Mouse (Mus musculus) MEL (cell line): Measurements from ENCODE around the gene Maml3. TPM values are rescaled to one million over a fixed set of nuclear protein-coding genes. Genes with fewer than 3 reads are reported as not detected.

Experiments used
- DNase-seq: peaks from one replicate; pipeline ENCODE4 v3.0.0; 2011; ENCODE audit warnings: low read depth, low spot score
- H3K27ac ChIP-seq: 2 replicates; pipeline ENCODE4 v1.5.1; 2012; ENCODE audit warnings: low read depth, mild to moderate bottlenecking, control low read depth, low read length, moderate library complexity; ENCODE audit not compliant: control insufficient read depth
- H3K27me3 ChIP-seq, 2 experiments: fragments of 150-350 bp in 1 of 2; sonication (generic) in 1 of 2; 2 replicates each; pipeline ENCODE4 v1.6.1; 2012; ENCODE audit warnings: low read length in 2 of 2, mild to moderate bottlenecking in 2 of 2, improper control_type of control experiment in 1 of 2, moderate library complexity in 1 of 2; ENCODE audit not compliant: insufficient read depth in 2 of 2, control insufficient read depth in 1 of 2
- H3K36me3 ChIP-seq, 2 experiments: 2 replicates each; pipeline ENCODE4 v1.6.1; 2012 to 2014; ENCODE audit warnings: low read length in 2 of 2, improper control_type of control experiment in 1 of 2, inconsistent platforms in 1 of 2, mild to moderate bottlenecking in 1 of 2; ENCODE audit not compliant: insufficient read depth in 2 of 2, control insufficient read depth in 1 of 2
- H3K4me1 ChIP-seq, 2 experiments: fragments of 150-350 bp in 1 of 2; sonication (generic) in 1 of 2; 2 replicates each; pipeline ENCODE4 v1.6.1; 2012; ENCODE audit warnings: low read length in 2 of 2, improper control_type of control experiment in 1 of 2, mild to moderate bottlenecking in 1 of 2; ENCODE audit not compliant: insufficient read depth in 2 of 2, control insufficient read depth in 1 of 2
- H3K4me3 ChIP-seq, 2 experiments: fragments of 150-350 bp in 1 of 2; sonication (generic) in 1 of 2; 2 replicates each; pipeline ENCODE4 v1.5.1; 2012; ENCODE audit warnings: low read depth in 2 of 2, low read length in 2 of 2, mild to moderate bottlenecking in 2 of 2, moderate library complexity in 2 of 2, control low read depth in 1 of 2, improper control_type of control experiment in 1 of 2; ENCODE audit not compliant: control insufficient read depth in 1 of 2, insufficient read depth in 1 of 2
- H3K79me2 ChIP-seq: 2 replicates; pipeline ENCODE4 v1.6.1; 2012; ENCODE audit warnings: mild to moderate bottlenecking, low read length, moderate library complexity; ENCODE audit not compliant: control insufficient read depth, poor library complexity, insufficient read depth
- H3K9ac ChIP-seq: 2 replicates; pipeline ENCODE4 v1.6.1; 2012; ENCODE audit warnings: low read depth, mild to moderate bottlenecking, control low read depth, low read length, moderate library complexity; ENCODE audit not compliant: control insufficient read depth, poor library complexity, severe bottlenecking
- H3K9me3 ChIP-seq: fragments of 150-350 bp; sonication (generic); replicated peaks from 2 replicates; pipeline ENCODE4 v1.6.1; 2012; ENCODE audit warnings: mild to moderate bottlenecking, low read length, improper control_type of control experiment, moderate library complexity; ENCODE audit not compliant: insufficient read depth
- BHLHE40 ChIP-seq: IDR thresholded peaks from 2 replicates; pipeline ENCODE4 v1.6.1; 2012; ENCODE audit warnings: low read depth, mild to moderate bottlenecking, inconsistent platforms, low read length, improper control_type of control experiment, borderline replicate concordance
- CHD1 ChIP-seq: IDR thresholded peaks from 2 replicates; pipeline ENCODE4 v1.6.1; 2012; ENCODE audit warnings: low read depth, mild to moderate bottlenecking, inconsistent platforms, low read length, improper control_type of control experiment
- CHD2 ChIP-seq: IDR thresholded peaks from 2 replicates; pipeline ENCODE4 v1.6.1; 2011; ENCODE audit warnings: low read length, improper control_type of control experiment
- CTCF ChIP-seq, 3 experiments: IDR thresholded peaks in 2 of 3; conservative IDR thresholded peaks in 1 of 3; 2 replicates each; pipeline ENCODE4 v1.5.1; 2011 to 2012; ENCODE audit warnings: low read length in 3 of 3, low read depth in 2 of 3, mild to moderate bottlenecking in 2 of 3, improper control_type of control experiment in 1 of 3, inconsistent platforms in 1 of 3, mixed read lengths in 1 of 3, moderate library complexity in 1 of 3; ENCODE audit not compliant: control insufficient read depth in 1 of 3, insufficient read depth in 1 of 3, poor library complexity in 1 of 3, severe bottlenecking in 1 of 3
- ETS1 ChIP-seq: IDR thresholded peaks from 2 replicates; pipeline ENCODE4 v1.6.1; 2012; ENCODE audit warnings: low read depth, mild to moderate bottlenecking, inconsistent platforms, low read length, improper control_type of control experiment, moderate library complexity
- GATA1 ChIP-seq: IDR thresholded peaks from 2 replicates; pipeline ENCODE4 v1.6.1; 2011; ENCODE audit warnings: low read depth, low read length, improper control_type of control experiment
- MAX ChIP-seq: IDR thresholded peaks from 2 replicates; pipeline ENCODE4 v1.6.1; 2011; ENCODE audit warnings: low read length, improper control_type of control experiment
- MAZ ChIP-seq: IDR thresholded peaks from 2 replicates; pipeline ENCODE4 v1.6.1; 2012; ENCODE audit warnings: low read depth, mild to moderate bottlenecking, inconsistent platforms, low read length, improper control_type of control experiment
- MXI1 ChIP-seq: IDR thresholded peaks from 2 replicates; pipeline ENCODE4 v1.6.1; 2011; ENCODE audit warnings: mild to moderate bottlenecking, low read depth, low read length, improper control_type of control experiment
- MYB ChIP-seq: IDR thresholded peaks from 2 replicates; pipeline ENCODE4 v1.6.1; 2011; ENCODE audit warnings: mild to moderate bottlenecking, low read depth, low read length, improper control_type of control experiment
- POLR2A ChIP-seq, 2 experiments: IDR thresholded peaks; 2 replicates each; pipeline ENCODE4 v1.6.1; 2011 to 2012; ENCODE audit warnings: low read length in 2 of 2, mild to moderate bottlenecking in 2 of 2, control low read depth in 1 of 2, improper control_type of control experiment in 1 of 2, low read depth in 1 of 2, moderate library complexity in 1 of 2; ENCODE audit not compliant: control insufficient read depth in 1 of 2, insufficient read depth in 1 of 2, poor library complexity in 1 of 2
- POLR2AphosphoS2 ChIP-seq: IDR thresholded peaks from 2 replicates; pipeline ENCODE4 v1.6.1; 2011; ENCODE audit warnings: low read length, improper control_type of control experiment
- RAD21 ChIP-seq: IDR thresholded peaks from 2 replicates; pipeline ENCODE4 v1.6.1; 2011; ENCODE audit warnings: mild to moderate bottlenecking, low read depth, low read length, improper control_type of control experiment
- SIN3A ChIP-seq: IDR thresholded peaks from 2 replicates; pipeline ENCODE4 v1.6.1; 2012; ENCODE audit warnings: low read length, improper control_type of control experiment, inconsistent platforms
- SMC3 ChIP-seq: IDR thresholded peaks from 2 replicates; pipeline ENCODE4 v1.6.1; 2011; ENCODE audit warnings: low read depth, low read length, improper control_type of control experiment
- TAL1 ChIP-seq: IDR thresholded peaks from 2 replicates; pipeline ENCODE4 v1.6.1; 2012; ENCODE audit warnings: mild to moderate bottlenecking, inconsistent platforms, low read length, moderate library complexity, mixed read lengths
- TBP ChIP-seq: IDR thresholded peaks from 2 replicates; pipeline ENCODE4 v1.8.0; 2011; ENCODE audit warnings: low read depth, low read length, improper control_type of control experiment
- UBTF ChIP-seq: IDR thresholded peaks from 2 replicates; pipeline ENCODE4 v1.6.1; 2012; ENCODE audit warnings: low read depth, mild to moderate bottlenecking, inconsistent platforms, low read length, improper control_type of control experiment, moderate library complexity, borderline replicate concordance; ENCODE audit not compliant: insufficient read depth
- USF1 ChIP-seq: IDR thresholded peaks from 2 replicates; pipeline ENCODE4 v1.6.1; 2014; ENCODE audit warnings: low read depth, mild to moderate bottlenecking, inconsistent platforms, low read length, improper control_type of control experiment, moderate library complexity
- ZKSCAN1 ChIP-seq: IDR thresholded peaks from 2 replicates; pipeline ENCODE4 v1.6.1; 2012; ENCODE audit warnings: low read depth, mild to moderate bottlenecking, inconsistent platforms, low read length, improper control_type of control experiment, moderate library complexity
- ZNF384 ChIP-seq: IDR thresholded peaks from 2 replicates; pipeline ENCODE4 v1.6.1; 2012; ENCODE audit warnings: low read depth, mild to moderate bottlenecking, inconsistent platforms, low read length, improper control_type of control experiment
- polyA plus RNA-seq, 2 experiments: library from polyadenylated mRNA; stranded (reverse) in 1 of 2; unstranded in 1 of 2; fragments of >175 nt in 1 of 2; fragments of >200 nt in 1 of 2; gene quantifications; 2 replicates each; pipeline versions ENCODE4 v1.2.1 to v1.2.4; 2012; ENCODE audit warnings: low replicate concordance in 2 of 2, low read depth in 1 of 2; ENCODE audit not compliant: insufficient read length in 2 of 2, insufficient read depth in 1 of 2, missing spikeins in 1 of 2
- total RNA-seq: library from RNA; depleted of rRNA; stranded (reverse); fragments of 300-350 nt; gene quantifications from 2 replicates; pipeline ENCODE4 v1.2.3, GENCODE M21; 2012

The Maml3 gene
- total and polyA plus RNA-seq, 3 experiments, result 2.0 to 4.1 TPM; not detected in 1

GRCm38 (mm10) chr3:51852692-51853091 is 252.2 kb downstream of the Maml3 start:
- H3K4me1 ChIP-seq, result peaks cover 0 to under 1% of the 10 kb centered on the region in 2 experiments; a peak in 1 of 4 replicates
- H3K9ac ChIP-seq, result no peak overlapping the region
- H3K36me3 ChIP-seq, result no peaks in the 10 kb centered on the region
- H3K4me3 ChIP-seq, result no peak overlapping the region
- TF ChIP-seq SMC3 (peak; percentile 30; the same call in 1 of the 2 replicates), SIN3A (no peak), CTCF (IDR thresholded peaks at IDR 0.05 in 2 of 3, conservative IDR thresholded peaks at IDR 0.05 in 1 of 3; ENCODE audit: control insufficient read depth in 1 of 3, insufficient read depth in 1 of 3, low read depth in 2 of 3, low read length in 3 of 3, poor library complexity in 1 of 3, severe bottlenecking in 1 of 3) (peak in 2 of 3 experiments; percentile 21 to 35; a peak in 3 of 6 replicates), RAD21 (peak; percentile 16)
- no peaks in the 10 kb centered on the region for H3K27me3 ChIP-seq
- H3K9me3 ChIP-seq, result no peaks in the 10 kb centered on the region
- DNase-seq, result peak; percentile 20
- no peak overlapping the region for H3K27ac ChIP-seq
- no peaks in the 10 kb centered on the region for H3K79me2 ChIP-seq

GRCm38 (mm10) chr3:51851596-51851995 is 253.3 kb downstream of the Maml3 start:
- Histone ChIP-seq H3K9me3 (no peaks in the 10 kb centered on the region), H3K36me3 (no peaks in the 10 kb centered on the region), H3K4me1 (peaks cover 0 to 5% of the 10 kb centered on the region in 2 experiments; a peak in 1 of 4 replicates), H3K9ac (no peak overlapping the region), H3K27ac (no peak overlapping the region), H3K4me3 (no peak overlapping the region), H3K27me3 (no peaks in the 10 kb centered on the region), H3K79me2 (no peaks in the 10 kb centered on the region)
- TF ChIP-seq UBTF, result no peak
- no peak for TF ChIP-seq BHLHE40
- TF ChIP-seq USF1, result no peak
- TF ChIP-seq POLR2AphosphoS2, result no peak
- TF ChIP-seq ZNF384, result no peak
- TF ChIP-seq MXI1, result no peak
- no peak for TF ChIP-seq MAZ
- TF ChIP-seq SIN3A, result no peak
- no peak for TF ChIP-seq MYB
- no peak for TF ChIP-seq ZKSCAN1
- no peak for TF ChIP-seq POLR2A (IDR thresholded peaks at IDR 0.05; ENCODE audit: control insufficient read depth in 1 of 2, insufficient read depth in 1 of 2, low read depth in 1 of 2, low read length in 2 of 2, poor library complexity in 1 of 2)
- TF ChIP-seq GATA1, result no peak
- no peak for TF ChIP-seq CHD1
- TF ChIP-seq TBP, result no peak
- no peak for TF ChIP-seq CHD2
- no peak for TF ChIP-seq MAX
- no peak for TF ChIP-seq TAL1
- TF ChIP-seq ETS1, result no peak
- DNase-seq, result no peak
